Mouse (Mus musculus) lung, postnatal 10 days (tissue): ENCODE results near the gene Chd6.

Source experiments
- DNase-seq: peaks from one replicate; pipeline ENCODE4 v3.0.0; 2021

Chd6 gene

GRCm38 (mm10) chr2:161066097-161066759, 42.6 kb downstream of the Chd6 start:
- no peak for DNase-seq

- no peak for DNase-seq
These were observed 43.3 kb downstream of the Chd6 start for GRCm38 (mm10) chr2:161065594-161065993.

- DNase-seq = no peak
These were observed 44.0 kb downstream of the Chd6 start for GRCm38 (mm10) chr2:161064836-161065235.

GRCm38 (mm10) chr2:161058841-161059240, 50.0 kb downstream of the Chd6 start:
- no peak for DNase-seq

- no peak for DNase-seq
These were observed 55.1 kb downstream of the Chd6 start for GRCm38 (mm10) chr2:161053765-161054164.

GRCm38 (mm10) chr2:161052175-161052574, 56.7 kb downstream of the Chd6 start:
- no peak for DNase-seq

- DNase-seq = no peak
These were observed 59.4 kb downstream of the Chd6 start for GRCm38 (mm10) chr2:161049426-161049825.

- DNase-seq = no peak
These were observed 64.2 kb downstream of the Chd6 start for GRCm38 (mm10) chr2:161044492-161045201.

- no peak for DNase-seq
These were observed 66.0 kb downstream of the Chd6 start for GRCm38 (mm10) chr2:161042874-161043273.

GRCm38 (mm10) chr2:161040743-161041142, 68.1 kb downstream of the Chd6 start:
- no peak for DNase-seq

- peak; percentile 69 for DNase-seq
These were observed 71.1 kb downstream of the Chd6 start for GRCm38 (mm10) chr2:161037766-161038165.

- DNase-seq = no peak
These were observed 75.7 kb downstream of the Chd6 start for GRCm38 (mm10) chr2:161033141-161033540.

- no peak for DNase-seq
These were observed 76.5 kb downstream of the Chd6 start for GRCm38 (mm10) chr2:161032394-161032793.

- no peak for DNase-seq
These were observed 84.3 kb downstream of the Chd6 start for GRCm38 (mm10) chr2:161024606-161025005.

- DNase-seq = peak; percentile 52
These were observed 91.0 kb downstream of the Chd6 start for GRCm38 (mm10) chr2:161017913-161018312.

GRCm38 (mm10) chr2:161012577-161013251, 96.2 kb downstream of the Chd6 start:
- no peak for DNase-seq

GRCm38 (mm10) chr2:161004338-161004737, 104.5 kb downstream of the Chd6 start:
- DNase-seq = peak; percentile 34

- DNase-seq = no peak
These were observed 111.7 kb downstream of the Chd6 start for GRCm38 (mm10) chr2:160996987-160997763.

- DNase-seq = no peak
These were observed 114.7 kb downstream of the Chd6 start for GRCm38 (mm10) chr2:160994181-160994580.

- no peak for DNase-seq
These were observed 116.4 kb downstream of the Chd6 start for GRCm38 (mm10) chr2:160992465-160992864.

GRCm38 (mm10) chr2:160990339-160991070, 118.4 kb downstream of the Chd6 start:
- DNase-seq = peak; percentile 27

- DNase-seq = no peak
These were observed 121.4 kb downstream of the Chd6 start for GRCm38 (mm10) chr2:160987503-160987902.
